Mouse (Mus musculus): ENCODE data around the gene Erich2. TPM values are rescaled to one million over a fixed set of nuclear protein-coding genes. Genes with fewer than 3 reads are reported as not detected.

The Erich2 gene
- total RNA-seq, 2 experiments from 2014 or later: 0.14 to 0.17 TPM

Other genes with a start within 250 kb of the Erich2 start
- under 1 TPM in 1 of 2 experiments, not detected in 1; 0.12 TPM for gene Sp5, start 33.9 kb upstream of the Erich2 start, total RNA-seq (2021)
- gene Gad1, start 44.3 kb downstream of the Erich2 start, total RNA-seq (2021): under 1 TPM; 0.43 to 0.51 TPM
- 10 to 100 TPM; 59.9 to 63.4 TPM for gene Gorasp2, start 152.8 kb downstream of the Erich2 start, total RNA-seq (2021)
- not detected for gene Gm26558, start 153.3 kb downstream of the Erich2 start, total RNA-seq (2021)

Data from heart, postnatal 14 days (tissue).